Mouse (Mus musculus) liver, embryonic 14.5 days (tissue): Measurements from ENCODE around the gene Med19. TPM values are rescaled to one million over a fixed set of nuclear protein-coding genes. Genes with fewer than 3 reads are reported as not detected.

ENCODE experiments used
- ATAC-seq: fragments of 200-750 bp; cut with Nextera tagmentation; 2 replicates; pipeline ENCODE4 v1.8.0; 2017; ENCODE audit warnings: moderate number of reproducible peaks, mild to moderate bottlenecking, moderate library complexity; ENCODE audit not compliant: insufficient read depth
- DNase-seq, 3 experiments: peaks; one replicate each; pipeline ENCODE4 v3.0.0-alpha.2; 2012 to 2013; ENCODE audit warnings: low read depth in 3 of 3, low spot score in 3 of 3
- H3K27ac ChIP-seq: fragments of 300-500 bp; sonication (generic); 2 replicates; pipeline ENCODE4 v1.5.1; 2014; ENCODE audit warnings: moderate library complexity, mild to moderate bottlenecking, control low read depth, inconsistent platforms
- H3K27me3 ChIP-seq: fragments of 300-500 bp; sonication (generic); 2 replicates; pipeline ENCODE4 v1.6.1; 2014; ENCODE audit warnings: mild to moderate bottlenecking, low read length, moderate library complexity; ENCODE audit not compliant: control insufficient read depth, insufficient read depth
- H3K36me3 ChIP-seq: fragments of 300-500 bp; sonication (generic); replicated peaks from 2 replicates; pipeline ENCODE4 v1.6.1; 2014; ENCODE audit warnings: low read depth; ENCODE audit not compliant: control insufficient read depth, insufficient read depth
- H3K4me1 ChIP-seq, 2 experiments: fragments of 200-500 bp in 1 of 2; fragments of 300-500 bp in 1 of 2; sonication (generic) in 1 of 2; replicated peaks; 2 replicates each; pipeline ENCODE4 v1.6.1; 2012 to 2014; ENCODE audit warnings: antibody characterized with exemption in 1 of 2, inconsistent platforms in 1 of 2, low read length in 1 of 2; ENCODE audit not compliant: control insufficient read depth in 2 of 2, insufficient read depth in 2 of 2
- H3K4me2 ChIP-seq: fragments of 300-500 bp; sonication (generic); 2 replicates; pipeline ENCODE4 v1.6.1; 2014; ENCODE audit warnings: low read depth, mild to moderate bottlenecking, control low read depth, moderate library complexity
- H3K4me3 ChIP-seq, 2 experiments: fragments of 200-500 bp in 1 of 2; fragments of 300-500 bp in 1 of 2; sonication (generic) in 1 of 2; 2 replicates each; pipeline ENCODE4 v1.5.1; 2012 to 2014; ENCODE audit warnings: low read depth in 2 of 2, low read length in 2 of 2, mild to moderate bottlenecking in 2 of 2, control low read depth in 1 of 2, inconsistent platforms in 1 of 2, moderate library complexity in 1 of 2; ENCODE audit not compliant: insufficient read depth in 1 of 2
- H3K9ac ChIP-seq: fragments of 300-500 bp; sonication (generic); replicated peaks from 2 replicates; pipeline ENCODE4 v1.6.1; 2014; ENCODE audit warnings: mild to moderate bottlenecking, control low read depth, moderate library complexity
- H3K9me3 ChIP-seq: fragments of 300-500 bp; sonication (generic); 2 replicates; pipeline ENCODE4 v1.6.1; 2016; ENCODE audit warnings: low read length, mixed read lengths; ENCODE audit not compliant: control insufficient read depth
- CTCF ChIP-seq: IDR thresholded peaks from 2 replicates; pipeline ENCODE4 v1.5.1; 2016; ENCODE audit warnings: antibody characterized with exemption, low read depth, control low read depth
- EP300 ChIP-seq: IDR thresholded peaks from 2 replicates; pipeline ENCODE4 v1.6.1; 2016; ENCODE audit warnings: antibody characterized with exemption, low read depth
- WGBS: fragments of 180-500 bp; shearing (Covaris S2); extraction: QIAGEN DNeasy Blood & Tissue Kit; methylation state at CpG from one replicate; pipeline ENCODE4 v1.1.7; 2014; ENCODE audit not compliant: insufficient replicate concordance; 5-methylcytosine and 5-hydroxymethylcytosine counted together
- polyA plus RNA-seq, 2 experiments: library from polyadenylated mRNA; depleted of rRNA in 1 of 2; stranded (reverse) in 1 of 2; unstranded in 1 of 2; fragments of >200 nt; fragmentation: Nextera tagmentation in 1 of 2; extraction: Ambion mirVana in 1 of 2; gene quantifications; 2 replicates each; pipeline versions ENCODE4 v1.2.1 to v1.2.3; 2012 to 2014

Gene Med19
- polyA plus RNA-seq, 2 experiments = 12.3 to 22.4 TPM

- Histone ChIP-seq H3K9ac (no peak overlapping the region), H3K36me3 (no peaks in the 10 kb centered on the region), H3K27me3 (no peaks in the 10 kb centered on the region), H3K4me1 (peaks cover 6 to 16% of the 10 kb centered on the region in 2 experiments), H3K4me3 (no peak overlapping the region), H3K9me3 (no peaks in the 10 kb centered on the region), H3K4me2 (no peak overlapping the region), H3K27ac (no peak overlapping the region)
- no peak for ATAC-seq
- no peak for DNase-seq
- TF ChIP-seq CTCF (no peak), EP300 (no peak)
Observed at GRCm38 (mm10) chr2:84640833-84641232, 37.4 kb upstream of the Med19 start.

- ATAC-seq (no peak), DNase-seq (no peak)
- H3K9me3 ChIP-seq = no peaks in the 10 kb centered on the region
- no peak overlapping the region for H3K27ac ChIP-seq
- no peak overlapping the region for H3K9ac ChIP-seq
- TF ChIP-seq CTCF (no peak), EP300 (no peak)
- no peak overlapping the region for H3K4me2 ChIP-seq
- WGBS = 72% methylated on average over 1 of the region's 1 CpGs
- no peaks in the 10 kb centered on the region for H3K27me3 ChIP-seq
- no peak overlapping the region for H3K4me3 ChIP-seq
- H3K4me1 ChIP-seq = peaks cover 6 to 8% of the 10 kb centered on the region in 2 experiments; a peak in 2 of 4 replicates
- no peaks in the 10 kb centered on the region for H3K36me3 ChIP-seq
Observed at GRCm38 (mm10) chr2:84646138-84646537, 32.1 kb upstream of the Med19 start.

- no peak for TF ChIP-seq EP300
- TF ChIP-seq CTCF = no peak
- Histone ChIP-seq H3K36me3 (no peaks in the 10 kb centered on the region), H3K27me3 (no peaks in the 10 kb centered on the region), H3K4me1 (peaks cover 6 to 8% of the 10 kb centered on the region in 2 experiments; a peak in 2 of 4 replicates), H3K9me3 (no peaks in the 10 kb centered on the region), H3K4me3 (no peak overlapping the region), H3K9ac (no peak overlapping the region), H3K27ac (no peak overlapping the region), H3K4me2 (no peak overlapping the region)
- no peak for ATAC-seq
- WGBS = 80% methylated on average over 6 of the region's 6 CpGs
- no peak for DNase-seq
Observed at GRCm38 (mm10) chr2:84647051-84647568, 31.1 kb upstream of the Med19 start.

GRCm38 (mm10) chr2:84648369-84648768 is 29.8 kb upstream of the Med19 start:
- TF ChIP-seq CTCF (no peak), EP300 (no peak)
- Histone ChIP-seq H3K4me2 (peak overlapping the region; percentile 80), H3K4me3 (peak overlapping the region; percentile 41 to 84; a peak in 3 of 4 replicates), H3K9me3 (no peaks in the 10 kb centered on the region), H3K4me1 (peaks cover 6 to 8% of the 10 kb centered on the region in 2 experiments; a peak in 1 of 4 replicates), H3K36me3 (no peaks in the 10 kb centered on the region), H3K9ac (no peak overlapping the region; the same call in 1 of the 2 replicates), H3K27me3 (no peaks in the 10 kb centered on the region), H3K27ac (no peak overlapping the region)
- WGBS = 47% methylated on average over 6 of the region's 6 CpGs
- ATAC-seq = no peak
- no peak for DNase-seq

GRCm38 (mm10) chr2:84649674-84650073 is 28.5 kb upstream of the Med19 start:
- Histone ChIP-seq H3K27me3 (no peaks in the 10 kb centered on the region), H3K27ac (peak overlapping the region; percentile 9; the same call in 1 of the 2 replicates), H3K4me2 (peak overlapping the region; percentile 80), H3K36me3 (no peaks in the 10 kb centered on the region), H3K4me1 (peaks cover 6 to 8% of the 10 kb centered on the region in 2 experiments; a peak in 1 of 4 replicates), H3K9me3 (no peaks in the 10 kb centered on the region), H3K4me3 (peak overlapping the region; percentile 84 to 100), H3K9ac (peak overlapping the region; percentile 94)
- WGBS = under 1% methylated on average over 10 of the region's 10 CpGs
- DNase-seq (no peak), ATAC-seq (peak; percentile 54; the same call in 1 of the 2 replicates)
- TF ChIP-seq CTCF = no peak
- no peak for TF ChIP-seq EP300
